Mouse (Mus musculus) heart, adult 9 months (tissue): Measurements from ENCODE around the gene Rmdn3.

Source experiments
- DNase-seq, 2 experiments: peaks; one replicate each; pipeline ENCODE4 v3.0.0; 2022; ENCODE audit warnings: low spot score in 2 of 2

The Rmdn3 gene

DNA sequence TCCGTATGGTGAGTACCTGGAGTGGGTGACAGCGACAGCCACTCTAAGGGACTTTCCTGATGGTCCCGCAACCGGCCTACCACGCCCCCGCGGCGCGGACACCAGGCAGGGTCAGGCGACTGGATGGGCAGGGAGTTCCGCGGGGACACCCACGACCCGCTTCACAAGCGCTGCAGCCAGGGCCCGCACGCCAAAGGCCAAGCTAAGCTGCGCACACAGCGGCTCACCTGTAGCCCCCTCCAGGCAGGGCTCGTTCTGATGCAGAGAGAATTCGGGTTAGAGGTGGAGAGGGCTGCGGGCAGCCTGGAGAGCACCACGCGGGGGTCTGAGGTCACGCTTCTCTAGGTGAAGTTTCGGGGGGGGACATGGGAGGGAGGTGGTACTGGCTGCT is 11.0 kb upstream of the Rmdn3 start:
- DNase-seq: no peak

DNA sequence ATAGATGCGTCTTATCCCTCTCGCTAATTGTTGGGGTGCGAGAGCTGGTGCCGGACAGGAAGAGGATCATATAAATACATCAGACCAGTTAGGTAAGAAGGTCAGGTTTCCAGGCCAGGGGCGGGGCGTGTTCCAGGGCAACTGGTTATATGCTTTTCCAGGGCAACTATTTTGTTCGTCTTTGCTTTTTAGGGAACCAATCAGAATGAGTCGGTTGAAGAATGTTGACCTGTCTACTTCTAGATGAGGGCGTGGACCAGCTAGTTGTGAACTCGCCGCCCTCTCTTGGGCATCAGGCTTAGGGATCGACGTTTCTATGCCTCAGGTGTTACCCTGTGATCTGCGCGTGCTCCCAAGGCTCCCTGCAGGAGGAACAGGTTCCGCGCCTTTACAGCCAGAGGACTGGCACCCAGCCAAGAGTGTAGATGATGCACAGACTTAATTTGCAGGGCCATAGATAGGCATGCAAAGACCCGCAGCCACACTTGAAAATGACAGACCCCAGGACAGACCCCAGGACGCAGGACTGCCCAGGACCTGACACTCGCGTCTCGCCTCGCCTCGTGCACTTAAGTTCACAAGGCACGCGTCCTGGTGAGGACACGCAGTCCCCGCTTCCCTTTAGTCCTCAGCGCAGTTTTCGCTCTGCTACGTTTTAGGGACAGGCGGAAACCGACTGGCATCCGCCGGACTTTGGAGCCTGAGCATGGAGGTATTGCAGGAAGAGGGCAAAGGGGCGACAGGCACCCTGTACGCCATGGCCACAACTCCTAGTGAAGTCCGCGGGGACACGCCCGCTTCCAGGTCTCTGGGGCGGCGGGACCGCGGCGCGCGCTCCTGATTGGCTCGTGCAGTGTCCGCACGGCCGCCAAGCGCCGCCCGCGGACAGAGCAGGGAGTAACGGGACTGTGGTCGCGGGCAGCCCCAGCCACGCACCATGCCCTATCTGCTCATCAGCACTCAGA is 10.3 kb upstream of the Rmdn3 start, which contains the start of gene Gchfr:
TSS of gene Gchfr (plus strand) at position 873 of the 965 bp plus-strand sequence.
- DNase-seq: peak; percentile 65 to 68

DNA sequence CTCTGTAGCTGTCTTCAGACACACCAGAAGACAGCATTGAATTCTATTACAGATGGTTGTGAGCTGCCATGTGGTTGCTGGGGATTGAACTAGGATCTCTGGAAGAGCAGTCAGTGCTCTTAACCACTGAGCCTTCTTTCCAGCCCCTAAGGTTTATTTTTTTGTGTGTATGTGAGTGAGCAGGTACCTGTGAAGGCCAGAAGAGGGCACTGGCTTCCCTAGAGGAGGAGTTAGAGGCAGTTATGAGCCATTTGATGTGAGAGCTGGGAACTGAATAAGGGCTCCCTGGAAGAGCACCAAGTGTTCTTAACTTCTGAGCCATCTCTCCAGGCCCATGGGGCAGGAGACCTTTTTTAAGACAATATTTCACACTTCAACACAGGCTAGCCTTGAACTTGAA is 8.6 kb upstream of the Rmdn3 start:
- DNase-seq: no peak

DNA sequence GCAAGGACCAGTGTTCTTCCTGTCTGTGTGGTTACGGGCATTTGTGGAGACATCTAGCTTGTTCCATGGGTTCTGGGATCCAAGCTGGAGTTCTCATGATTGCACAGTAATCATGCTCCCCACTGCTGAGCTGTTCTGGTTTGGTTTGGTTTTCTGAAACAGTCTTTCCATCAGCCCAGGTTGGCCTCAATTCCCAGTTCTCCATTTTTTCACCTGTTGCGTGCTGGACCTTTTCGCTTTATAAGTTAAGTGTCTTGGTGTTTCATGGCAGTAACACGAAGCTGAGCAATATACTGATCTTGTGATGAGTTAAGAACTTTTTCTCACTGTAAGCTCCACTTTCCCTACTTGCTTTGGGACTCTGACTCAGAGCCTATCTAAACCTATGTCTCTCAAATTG is 7.2 kb upstream of the Rmdn3 start:
- no peak for DNase-seq

DNA sequence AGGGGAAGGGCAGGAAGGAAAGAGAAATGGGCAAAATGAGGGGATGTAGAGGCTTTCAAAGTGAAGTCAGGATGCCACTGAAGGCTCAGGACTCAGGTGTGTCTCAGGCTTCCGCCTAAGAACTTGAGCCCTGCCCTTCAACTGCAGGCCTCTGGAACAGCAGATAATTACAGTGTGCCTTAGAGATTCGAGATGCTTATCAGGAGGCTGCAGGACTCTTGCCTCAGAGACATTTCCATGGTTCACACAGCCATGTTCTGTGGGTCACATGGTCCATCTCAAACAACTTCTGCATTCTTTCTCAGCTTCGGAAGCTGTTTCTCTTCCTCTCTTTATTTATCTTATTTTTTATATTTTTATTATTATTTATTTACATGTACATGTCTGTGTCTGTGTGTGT is 6.3 kb upstream of the Rmdn3 start:
- no peak for DNase-seq

DNA sequence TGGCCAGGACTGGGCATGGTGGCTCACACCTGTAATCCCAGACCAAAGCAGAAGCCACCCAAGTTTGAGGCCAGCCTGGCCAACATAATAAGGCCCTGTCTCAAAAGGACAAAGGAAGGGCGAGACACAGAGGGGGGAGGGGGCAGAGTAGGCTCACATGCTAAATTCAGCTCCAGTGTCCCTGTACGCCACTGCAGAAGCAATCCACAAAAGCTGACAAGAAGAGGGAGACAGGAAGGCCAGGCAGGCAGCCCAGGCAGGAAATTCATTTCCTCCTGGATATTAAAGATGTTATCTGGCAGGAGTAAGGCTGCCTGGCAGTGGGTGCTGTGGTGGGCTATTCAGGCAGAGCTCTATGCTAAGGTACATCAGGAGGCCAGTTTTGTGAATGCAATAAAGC is 4.4 kb upstream of the Rmdn3 start:
- peak in 1 of 2 experiments; percentile 47 for DNase-seq

DNA sequence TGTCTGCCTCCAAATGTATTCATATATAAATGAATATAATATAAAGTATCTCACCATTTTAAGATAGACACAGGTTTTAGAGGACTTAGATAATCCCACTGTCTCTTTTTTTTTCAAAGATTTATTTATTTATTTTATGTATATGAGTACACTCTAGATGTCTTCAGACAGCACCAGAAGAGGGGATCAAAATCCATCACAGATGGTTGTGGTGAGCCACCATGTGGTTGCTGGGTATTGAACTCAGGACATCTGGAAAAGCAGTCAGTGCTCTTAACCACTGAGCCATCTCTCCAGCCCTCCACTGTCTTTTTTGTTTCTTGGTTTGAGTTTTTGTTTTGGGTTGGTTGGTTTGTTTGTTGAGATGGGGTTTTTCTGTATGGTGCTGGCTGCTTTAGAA is 1.0 kb upstream of the Rmdn3 start:
- no peak for DNase-seq

DNA sequence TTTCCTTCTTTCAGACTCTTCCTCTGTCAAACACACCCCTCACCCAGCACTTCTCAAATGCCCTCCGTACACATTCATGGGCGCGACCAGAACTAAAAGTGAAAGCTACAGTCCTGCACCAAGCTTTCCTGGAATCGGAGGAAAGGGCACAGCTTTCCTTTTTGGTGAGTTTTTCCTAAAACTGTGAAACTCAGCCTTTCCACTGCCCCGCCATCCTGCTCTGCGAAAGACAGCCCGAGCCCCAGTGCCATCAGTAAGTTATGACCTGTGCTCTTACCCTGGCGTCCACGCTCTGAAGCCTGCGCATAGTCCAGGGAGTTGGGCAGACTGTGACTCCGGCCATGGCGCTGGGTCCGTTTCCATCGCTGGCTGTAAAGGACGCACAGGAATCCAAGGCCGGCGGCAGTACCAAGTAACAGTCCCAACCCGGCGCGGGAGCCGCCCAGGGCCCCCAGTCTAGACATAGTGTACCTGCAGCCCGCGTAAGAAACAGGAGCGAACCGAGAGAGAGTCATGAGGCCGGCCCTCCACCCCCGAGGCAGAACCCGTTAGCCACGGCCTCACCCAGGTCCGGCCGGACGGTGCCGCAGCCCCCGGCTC is 653 bp downstream of the Rmdn3 start:
- DNase-seq: no peak

DNA sequence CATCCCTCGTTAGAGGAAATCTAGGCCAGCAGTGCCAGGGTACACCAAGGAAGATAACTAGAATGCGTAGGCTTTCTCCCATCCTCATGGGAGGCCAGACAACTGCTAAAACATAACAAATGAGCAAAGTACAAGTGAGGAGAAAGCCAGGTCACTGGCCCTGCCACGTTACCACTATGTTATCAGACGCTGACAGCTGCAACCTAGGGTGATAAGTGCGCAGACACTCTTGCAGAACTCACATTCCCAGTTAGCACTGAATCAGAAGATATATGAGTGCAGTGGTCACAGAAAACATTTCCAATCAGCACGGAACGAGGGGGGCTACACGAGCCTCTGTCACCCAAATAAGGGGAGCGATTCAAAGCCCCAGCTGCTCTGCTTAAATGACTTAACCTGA is 1.4 kb downstream of the Rmdn3 start:
- no peak for DNase-seq

DNA sequence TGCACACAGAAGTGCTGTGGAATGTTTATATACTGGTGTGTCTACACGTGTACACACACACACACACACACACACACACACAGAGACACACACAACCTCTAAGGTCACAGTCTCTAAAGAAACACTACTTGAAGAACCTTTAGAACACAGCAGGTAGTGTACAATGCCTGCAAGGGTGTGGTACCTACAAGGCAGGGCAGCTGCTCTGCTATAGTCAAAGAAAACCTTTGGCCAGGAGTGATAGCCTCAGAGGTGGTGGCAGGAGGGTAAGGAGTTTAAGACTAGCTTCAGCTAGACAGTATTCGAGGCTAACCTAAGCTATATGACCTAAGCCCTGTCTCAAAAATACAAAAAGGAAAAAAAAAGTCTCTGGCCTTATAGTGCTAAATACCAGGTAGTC is 2.2 kb downstream of the Rmdn3 start:
- no peak for DNase-seq

DNA sequence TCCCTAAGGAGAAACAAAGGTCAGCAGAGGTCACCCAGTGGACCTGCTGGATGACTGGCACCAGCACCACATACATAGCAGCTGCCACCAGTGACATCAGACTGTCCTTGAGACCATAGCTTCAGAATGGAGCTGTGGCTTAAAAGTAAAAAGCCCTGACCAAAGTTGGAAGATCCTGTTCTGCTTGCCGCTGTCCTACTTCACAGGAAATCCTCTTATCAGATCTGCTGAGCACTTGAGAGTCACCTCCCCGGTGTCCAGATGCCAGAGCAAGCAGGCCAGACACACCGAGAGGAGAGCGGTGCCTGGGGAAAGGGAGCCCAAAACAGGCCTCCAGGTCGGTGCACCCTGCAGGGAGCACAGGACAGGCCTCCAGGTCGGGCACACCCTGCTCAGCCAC is 4.6 kb downstream of the Rmdn3 start:
- DNase-seq: no peak

DNA sequence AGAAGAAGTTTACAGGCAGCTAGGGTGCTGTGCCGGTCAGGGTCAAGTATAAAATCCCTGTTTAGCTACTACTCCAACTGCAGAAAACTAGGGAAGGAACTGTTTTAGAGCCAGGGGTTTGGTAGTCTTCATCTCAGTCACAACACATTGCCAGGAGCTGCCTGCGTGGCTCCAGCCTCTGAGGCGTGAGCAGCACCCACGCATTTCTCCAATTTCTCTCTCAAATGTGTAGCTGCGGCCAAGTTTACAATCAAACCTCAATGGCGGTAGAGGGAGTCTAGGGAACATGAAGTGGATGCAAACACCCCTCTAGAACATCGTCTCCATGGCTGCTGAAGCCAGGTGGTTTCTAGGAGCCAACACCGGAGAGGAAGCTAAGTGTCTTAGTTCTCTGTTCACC is 9.1 kb downstream of the Rmdn3 start:
- DNase-seq: no peak

DNA sequence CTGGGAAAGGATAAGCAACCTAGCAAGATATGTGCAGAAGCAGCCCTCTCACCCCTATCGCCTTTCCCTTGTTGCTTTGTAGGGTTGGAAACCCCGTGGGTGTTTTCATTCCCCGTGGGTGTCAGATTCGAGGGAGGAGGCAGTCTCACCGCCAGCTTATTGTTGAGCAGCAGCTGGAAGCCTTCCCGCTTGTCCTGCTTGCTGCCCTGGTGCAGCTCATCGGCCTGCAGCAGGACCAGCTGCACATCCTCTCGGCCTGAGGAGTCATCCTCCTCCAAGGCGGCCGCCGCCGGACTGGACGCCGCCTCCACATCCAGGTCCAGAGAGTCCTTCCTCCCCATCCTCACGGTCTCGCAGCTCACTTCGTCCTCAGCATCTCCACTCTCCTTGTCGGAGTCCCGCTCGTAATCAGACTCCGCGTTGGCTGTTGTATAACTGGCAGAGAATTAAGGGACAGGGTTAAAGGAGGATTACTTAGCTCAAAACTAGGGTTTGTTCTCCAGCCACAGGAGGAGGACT is 9.6 kb downstream of the Rmdn3 start:
- DNase-seq: peak in 1 of 2 experiments; percentile 8

DNA sequence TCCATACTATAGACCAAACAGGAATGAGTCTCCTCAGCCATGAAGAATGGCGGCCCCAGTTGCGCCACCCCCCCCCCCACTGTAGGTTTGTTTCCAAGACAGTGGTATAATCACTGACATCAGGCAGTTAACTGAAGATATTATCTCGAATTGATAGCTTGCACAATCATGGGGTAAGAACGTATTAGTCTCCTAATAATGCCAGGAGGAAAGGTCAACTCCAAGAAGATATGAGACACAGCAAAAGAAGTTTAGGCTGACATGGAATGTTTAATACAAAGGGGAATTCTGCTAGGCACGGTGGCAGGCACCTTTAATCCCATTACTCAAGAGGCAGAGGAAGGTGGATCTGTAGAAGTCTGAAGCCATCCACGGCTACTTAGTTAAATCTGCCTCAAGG is 10.4 kb downstream of the Rmdn3 start:
- DNase-seq: no peak

DNA sequence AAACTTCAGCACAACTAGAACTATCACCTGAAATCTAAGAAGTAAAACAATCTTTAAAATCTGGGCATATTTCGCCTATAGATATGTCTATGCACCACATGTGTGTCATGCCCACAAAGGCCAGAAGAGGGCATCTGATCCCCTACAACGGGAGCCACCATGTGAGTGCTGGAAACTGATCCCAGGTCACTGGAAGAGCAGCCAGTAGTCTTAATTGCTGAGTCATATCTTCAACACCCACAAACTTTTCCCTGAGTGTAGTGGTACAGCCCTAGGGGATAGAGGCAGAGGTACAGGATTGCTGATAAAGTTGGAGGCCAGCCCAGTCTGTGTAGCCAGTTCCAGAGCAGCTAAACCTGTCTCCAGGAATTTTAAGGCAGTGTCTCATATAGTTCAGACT is 11.6 kb downstream of the Rmdn3 start:
- no peak for DNase-seq

DNA sequence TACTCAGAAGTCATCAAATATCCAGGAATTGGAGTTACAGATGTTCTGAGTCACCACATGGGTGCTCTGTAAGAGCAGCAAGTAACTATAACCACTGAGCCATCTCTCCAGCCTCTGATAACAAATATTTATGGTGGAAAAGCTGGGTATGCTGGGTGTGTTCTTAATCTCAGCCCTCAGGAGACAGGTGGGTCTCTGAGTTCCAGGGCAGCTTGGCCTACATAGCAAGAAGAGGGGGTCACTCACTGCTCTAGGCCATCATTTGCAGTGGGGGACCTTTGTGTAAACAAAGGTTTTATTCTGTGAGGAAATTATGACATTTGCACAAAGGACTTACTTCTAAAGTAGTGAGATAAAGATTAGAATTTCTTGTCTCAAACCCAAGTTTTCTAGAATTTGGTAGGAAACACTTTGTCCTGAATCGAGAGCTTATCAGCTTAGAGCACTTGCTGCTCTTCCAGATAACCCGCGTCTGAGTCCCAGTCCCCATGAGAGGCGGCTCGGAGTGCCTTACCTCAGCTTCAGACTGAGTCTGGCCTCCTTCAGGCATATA is 20.4 kb downstream of the Rmdn3 start:
- no peak for DNase-seq

DNA sequence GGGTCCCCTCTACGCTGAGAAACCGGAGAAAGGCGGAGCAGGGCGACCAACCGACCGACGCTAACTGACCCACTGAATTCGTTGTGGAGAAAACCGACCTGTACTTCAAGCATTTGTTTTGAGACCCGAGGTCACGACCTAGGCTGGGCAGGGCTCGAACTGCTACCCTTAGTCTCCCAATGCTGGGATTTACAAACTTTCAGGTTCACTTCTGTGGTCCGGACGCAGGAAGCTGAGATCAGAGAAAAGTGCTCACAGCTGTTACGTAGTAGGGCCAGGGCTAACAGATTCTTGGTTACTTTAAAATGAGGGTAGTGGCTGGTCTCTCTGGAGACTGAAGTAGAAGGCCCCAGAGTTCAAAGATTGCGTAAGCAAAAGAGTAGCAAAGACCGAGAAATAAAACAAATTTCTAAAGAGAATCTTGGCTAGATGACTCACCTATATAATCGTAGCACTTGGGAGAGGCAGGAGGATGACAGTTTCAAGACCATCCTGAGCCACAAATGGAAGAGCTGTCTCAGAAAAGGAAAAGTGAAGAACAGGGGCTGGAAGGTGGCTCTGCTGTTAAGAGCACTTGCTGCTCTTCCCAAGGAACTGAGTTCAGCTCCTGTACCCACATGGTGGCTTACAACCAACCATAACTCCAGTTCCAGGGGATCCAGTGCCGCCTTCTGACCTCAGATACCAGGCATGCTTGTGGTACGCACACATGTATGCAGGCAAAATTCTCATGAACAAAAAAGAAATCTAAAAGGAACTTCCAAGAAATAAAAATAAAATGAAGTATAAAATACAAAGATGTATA is 43.5 kb downstream of the Rmdn3 start:
- no peak for DNase-seq

DNA sequence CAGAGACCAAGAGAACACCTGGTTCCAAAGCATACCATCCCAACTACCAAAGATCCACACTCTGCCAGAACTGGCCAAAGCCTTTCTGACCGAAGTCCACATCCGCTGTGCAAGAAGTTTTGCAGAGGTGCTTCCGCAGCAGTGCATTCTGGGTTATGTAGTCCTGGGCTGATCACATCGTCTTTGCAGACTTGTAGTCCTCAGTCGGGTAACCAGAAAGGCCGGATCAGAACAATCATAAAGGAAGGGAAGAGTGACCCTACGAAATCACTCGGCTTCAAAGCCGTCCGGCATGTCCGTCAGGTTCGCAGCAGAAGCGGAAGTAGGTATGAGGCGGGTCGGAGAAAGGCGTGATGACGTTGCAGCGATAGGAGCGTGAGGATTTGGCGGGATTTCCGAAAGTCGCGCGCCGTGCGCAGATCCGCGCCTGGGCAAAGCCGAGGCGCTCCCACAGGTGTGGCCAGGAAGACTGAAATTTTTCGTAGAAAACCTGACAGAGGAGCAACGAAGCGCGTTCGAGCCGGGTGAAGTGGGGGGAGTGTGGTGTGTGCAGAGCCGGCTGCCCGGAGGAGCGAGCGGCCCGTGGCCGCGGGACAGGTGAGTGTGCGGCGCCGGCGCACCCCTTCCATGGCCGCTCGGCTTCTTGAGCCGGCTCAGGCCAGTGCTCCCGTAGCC is 44.3 kb downstream of the Rmdn3 start, which contains the start of gene Rad51:
TSS of gene Rad51 (plus strand) at position 356 of the 675 bp plus-strand sequence.
- DNase-seq: peak; percentile 85 to 90

DNA sequence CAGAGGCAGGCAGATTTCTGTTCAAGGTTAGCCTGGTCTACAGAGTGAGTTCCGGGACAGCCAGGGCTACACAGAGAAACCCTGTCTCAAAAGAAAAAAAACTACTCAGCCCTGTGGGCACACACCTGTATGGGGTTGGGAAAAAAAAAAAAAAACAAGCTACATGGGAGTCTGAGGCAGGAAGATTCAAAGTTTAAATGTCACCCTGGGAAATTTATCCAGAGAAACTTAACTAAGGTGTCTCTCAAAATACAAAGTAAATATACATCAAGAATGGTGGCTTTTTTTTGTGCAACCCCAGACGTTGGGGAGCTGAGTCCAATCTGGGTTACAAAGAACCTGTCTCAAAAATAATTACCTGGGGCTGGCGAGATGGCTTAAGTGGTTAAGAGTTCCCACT is 45.8 kb downstream of the Rmdn3 start:
- no peak for DNase-seq

DNA sequence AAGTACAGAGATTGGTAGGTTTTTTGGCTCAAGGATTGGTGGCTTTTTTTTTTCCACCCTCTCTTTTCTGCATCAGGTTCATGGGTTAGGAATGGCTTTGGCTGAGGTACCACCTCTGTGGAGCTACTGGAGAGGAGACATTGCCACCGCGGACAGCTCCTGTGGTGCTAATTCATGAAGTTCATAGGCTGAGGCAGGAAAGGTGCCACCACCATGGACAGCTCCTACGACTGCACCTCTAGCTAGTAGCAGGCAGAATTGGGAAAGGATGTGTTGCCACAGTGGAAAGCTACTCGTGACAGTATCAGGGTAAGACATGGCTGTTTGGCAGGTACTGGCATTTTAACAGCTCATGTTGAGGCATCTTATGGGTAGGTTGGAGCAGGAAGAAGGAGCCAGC is 48.3 kb downstream of the Rmdn3 start:
- DNase-seq: peak in 1 of 2 experiments; percentile 14

DNA sequence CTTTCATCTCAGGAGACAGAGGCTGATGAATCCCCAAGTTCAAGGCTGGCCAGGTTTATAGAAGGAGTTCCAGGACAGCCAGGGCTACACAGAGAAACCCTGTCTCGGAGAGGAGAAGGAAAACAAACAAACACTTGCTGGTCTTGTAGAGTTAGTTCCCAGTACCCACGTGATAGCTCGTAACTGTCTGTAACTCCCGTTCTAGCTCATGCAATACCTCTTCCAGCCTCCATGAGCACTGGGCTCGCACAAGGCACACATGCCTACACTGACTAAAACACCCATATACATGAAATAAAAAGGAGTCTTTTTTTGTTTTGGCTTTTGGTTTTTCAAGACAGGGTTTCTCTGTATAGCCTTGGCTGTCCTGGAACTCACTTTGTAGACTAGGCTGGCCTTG is 50.3 kb downstream of the Rmdn3 start:
- no peak for DNase-seq
